Mouse (Mus musculus): ENCODE results near the gene Spg20. TPM values are rescaled to one million over a fixed set of nuclear protein-coding genes. Genes with fewer than 3 reads are reported as not detected.

The Spg20 gene
- polyA plus RNA-seq, 1 experiment from 2014 or later, result 14.4 TPM

DNA sequence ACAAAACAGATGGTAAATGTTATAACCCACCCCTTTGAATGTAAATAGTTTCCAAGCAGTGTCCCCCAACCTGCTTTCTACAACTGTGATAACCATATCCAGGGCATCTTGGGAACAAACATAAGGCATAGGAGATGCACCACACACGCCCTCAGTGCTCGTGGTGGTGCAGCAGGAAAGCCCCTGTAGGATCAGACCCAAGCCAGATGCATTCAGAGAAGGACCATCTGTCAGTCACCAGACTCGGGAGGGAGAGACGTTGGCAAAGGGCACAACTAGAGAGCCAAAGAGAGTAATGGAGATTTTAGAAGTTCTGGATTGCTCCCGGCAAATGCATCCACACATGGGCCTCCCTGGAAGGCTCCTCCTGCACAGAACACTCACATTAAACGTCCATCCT lies 27.1 kb upstream of the Spg20 start:
- no peak overlapping the region for H3K4me2 ChIP-seq
- no peak for ATAC-seq (ENCODE audit: low FRiP score)
- no peak overlapping the region for H3K4me3 ChIP-seq (replicated peaks)
- no peaks in the 10 kb centered on the region for H3K9me3 ChIP-seq (replicated peaks)
- no peaks in the 10 kb centered on the region for H3K36me3 ChIP-seq
- 55% methylated on average over 6 of the region's 6 CpGs for WGBS
- no peaks in the 10 kb centered on the region for H3K27me3 ChIP-seq (replicated peaks)
- H3K4me1 ChIP-seq, result no peaks in the 10 kb centered on the region
- no peak overlapping the region for H3K9ac ChIP-seq (replicated peaks)
- no peak overlapping the region for H3K27ac ChIP-seq (replicated peaks)

DNA sequence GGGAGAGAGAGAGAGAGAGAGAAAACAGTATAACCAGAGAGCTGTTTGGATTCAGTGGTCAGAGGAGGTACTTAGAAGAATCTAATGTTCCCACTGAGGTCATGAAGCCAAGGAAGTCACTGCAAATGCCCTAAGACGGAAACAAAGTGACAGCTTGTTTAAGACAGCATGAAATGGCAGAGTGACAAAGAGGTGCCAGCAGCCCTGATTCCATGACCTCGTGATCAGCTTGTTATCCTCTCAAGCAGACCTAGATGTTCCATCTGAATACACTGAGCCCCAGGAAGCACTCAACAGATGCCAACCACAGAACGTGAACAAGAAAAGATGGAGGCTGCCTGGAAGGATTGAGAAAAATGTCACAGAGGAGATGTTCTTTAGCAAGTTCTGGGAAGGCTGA lies 26.2 kb upstream of the Spg20 start:
- 62% methylated on average over 3 of the region's 3 CpGs for WGBS

DNA sequence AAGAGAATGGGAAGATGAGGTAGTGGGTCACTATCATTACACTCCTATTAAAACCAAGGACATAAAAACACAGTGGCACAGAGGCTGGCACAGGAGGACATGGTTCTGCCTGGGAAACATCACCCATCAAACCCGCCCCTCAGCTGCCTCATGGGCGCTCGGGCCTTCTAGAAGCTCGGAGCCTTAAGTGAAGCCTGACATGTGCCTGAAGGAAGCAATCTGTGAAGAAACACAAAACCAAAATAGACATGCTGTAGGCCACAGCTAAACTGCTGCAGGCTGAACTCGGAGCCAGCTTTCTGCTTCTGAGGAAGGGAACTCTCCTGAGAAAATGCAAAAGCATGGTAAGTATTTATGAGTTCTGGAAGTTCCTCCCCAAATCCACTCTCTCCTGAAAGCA lies 25.0 kb upstream of the Spg20 start:
- no peaks in the 10 kb centered on the region for H3K4me1 ChIP-seq
- no peak overlapping the region for H3K4me2 ChIP-seq
- no peak overlapping the region for H3K27ac ChIP-seq (replicated peaks)
- no peak overlapping the region for H3K9ac ChIP-seq (replicated peaks)
- WGBS, result 91% methylated on average over 5 of the region's 5 CpGs
- H3K4me3 ChIP-seq (replicated peaks), result no peak overlapping the region
- no peak for ATAC-seq (ENCODE audit: low FRiP score)
- no peaks in the 10 kb centered on the region for H3K9me3 ChIP-seq (replicated peaks)
- H3K36me3 ChIP-seq, result no peaks in the 10 kb centered on the region
- no peaks in the 10 kb centered on the region for H3K27me3 ChIP-seq (replicated peaks)

More for the DNA sequence above, 26.2 kb upstream of the Spg20 start:
- Histone ChIP-seq H3K27ac (replicated peaks) (no peak overlapping the region), H3K27me3 (replicated peaks) (no peaks in the 10 kb centered on the region), H3K36me3 (no peaks in the 10 kb centered on the region), H3K9me3 (replicated peaks) (no peaks in the 10 kb centered on the region), H3K4me2 (no peak overlapping the region), H3K9ac (replicated peaks) (no peak overlapping the region), H3K4me3 (replicated peaks) (no peak overlapping the region), H3K4me1 (no peaks in the 10 kb centered on the region)
- no peak for ATAC-seq (ENCODE audit: low FRiP score)

DNA sequence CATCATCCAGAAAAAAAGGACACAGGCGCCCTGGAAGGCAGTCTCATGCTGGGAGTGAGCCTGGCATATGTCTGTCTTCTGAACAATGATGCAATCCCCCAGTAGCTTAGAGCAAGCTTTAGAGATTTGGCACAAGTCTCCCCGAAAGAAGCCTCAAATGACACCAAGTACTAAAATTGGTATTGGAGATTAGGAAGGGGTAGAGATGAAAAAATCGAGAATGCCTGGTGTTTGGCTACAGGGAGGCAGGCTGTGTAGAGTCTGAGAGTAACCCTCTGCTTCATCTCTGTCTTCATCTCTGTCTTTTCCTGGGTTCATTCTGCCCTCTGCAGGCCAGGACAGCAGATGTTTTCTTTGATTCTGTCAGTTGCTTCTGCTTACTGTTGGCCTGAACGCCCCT lies 24.5 kb upstream of the Spg20 start:
- Histone ChIP-seq H3K4me2 (no peak overlapping the region), H3K4me3 (replicated peaks) (no peak overlapping the region), H3K9ac (replicated peaks) (no peak overlapping the region), H3K27ac (replicated peaks) (no peak overlapping the region), H3K27me3 (replicated peaks) (no peaks in the 10 kb centered on the region), H3K36me3 (no peaks in the 10 kb centered on the region), H3K9me3 (replicated peaks) (no peaks in the 10 kb centered on the region), H3K4me1 (no peaks in the 10 kb centered on the region)
- WGBS, result 71% methylated on average over 4 of the region's 4 CpGs
- no peak for ATAC-seq (ENCODE audit: low FRiP score)

DNA sequence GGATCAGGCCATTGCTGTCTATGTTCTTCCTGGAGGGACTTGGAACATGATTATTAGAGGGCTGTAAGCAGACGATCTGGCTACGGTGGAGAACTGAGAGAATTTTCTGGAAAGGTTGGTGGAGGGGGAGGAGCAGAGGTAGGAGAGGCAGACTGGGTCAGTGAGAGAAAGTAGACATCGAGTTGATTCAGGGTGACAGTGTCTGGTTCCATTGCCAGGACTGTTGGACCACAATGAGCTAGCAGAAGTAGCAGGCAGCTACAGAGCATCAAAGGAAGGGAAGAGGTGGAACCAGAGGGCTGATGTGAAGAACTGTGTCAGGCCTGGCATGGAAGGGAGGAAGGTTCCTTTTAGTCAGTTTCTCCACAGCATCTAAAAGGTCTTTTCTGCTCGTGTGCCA lies 23.5 kb upstream of the Spg20 start:
- ATAC-seq (ENCODE audit: low FRiP score), result no peak
- H3K27me3 ChIP-seq (replicated peaks), result no peaks in the 10 kb centered on the region
- no peak overlapping the region for H3K4me2 ChIP-seq
- H3K4me1 ChIP-seq, result no peaks in the 10 kb centered on the region
- no peaks in the 10 kb centered on the region for H3K36me3 ChIP-seq
- no peaks in the 10 kb centered on the region for H3K9me3 ChIP-seq (replicated peaks)
- no peak overlapping the region for H3K9ac ChIP-seq (replicated peaks)
- H3K4me3 ChIP-seq (replicated peaks), result no peak overlapping the region
- no peak overlapping the region for H3K27ac ChIP-seq (replicated peaks)
- 75% methylated on average over 4 of the region's 4 CpGs for WGBS

DNA sequence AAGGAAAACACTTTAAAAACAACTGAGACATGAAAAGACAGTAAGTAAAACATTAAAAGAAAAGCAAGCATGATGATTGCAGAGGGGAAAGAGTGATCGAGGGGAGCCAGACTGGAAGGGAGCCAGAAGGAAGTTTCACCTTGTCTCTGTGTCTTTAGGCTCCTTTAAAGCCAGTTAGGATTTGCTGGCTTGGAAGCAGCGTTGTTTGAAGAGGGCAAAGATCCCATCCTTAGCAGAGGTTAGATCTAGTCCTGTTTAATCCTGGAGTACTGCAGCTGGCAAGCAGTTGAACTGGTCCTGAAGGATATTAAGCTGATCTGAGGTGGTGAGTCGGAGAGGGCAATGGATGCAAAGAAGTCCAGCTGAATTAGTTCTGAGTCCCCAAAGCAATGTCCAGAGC lies 23.1 kb upstream of the Spg20 start:
- H3K36me3 ChIP-seq, result no peaks in the 10 kb centered on the region
- no peak overlapping the region for H3K4me2 ChIP-seq
- H3K9ac ChIP-seq (replicated peaks), result no peak overlapping the region
- ATAC-seq (ENCODE audit: low FRiP score), result no peak
- H3K4me1 ChIP-seq, result no peaks in the 10 kb centered on the region
- H3K4me3 ChIP-seq (replicated peaks), result no peak overlapping the region
- H3K9me3 ChIP-seq (replicated peaks), result no peaks in the 10 kb centered on the region
- WGBS, result 81% methylated on average over 3 of the region's 3 CpGs
- no peak overlapping the region for H3K27ac ChIP-seq (replicated peaks)
- H3K27me3 ChIP-seq (replicated peaks), result no peaks in the 10 kb centered on the region

DNA sequence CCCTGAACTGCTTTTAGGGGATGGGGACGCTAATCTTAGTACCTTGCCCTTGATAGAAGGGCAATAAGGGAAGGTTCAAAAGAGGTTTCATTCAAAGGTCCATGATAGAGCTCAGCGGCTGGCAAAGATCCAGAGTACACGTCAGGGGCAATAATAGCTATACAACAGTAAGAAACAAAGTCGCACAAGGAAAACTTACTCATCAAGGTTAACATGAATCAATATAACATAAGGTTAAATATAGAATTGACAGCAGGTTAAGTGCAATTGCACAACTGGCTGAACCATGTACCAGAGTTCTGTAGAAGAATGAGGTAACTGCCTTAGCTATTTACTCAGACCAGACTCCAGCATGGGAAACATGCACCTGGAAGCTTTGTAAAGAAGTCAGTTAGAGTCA lies 22.6 kb upstream of the Spg20 start:
- Histone ChIP-seq H3K9me3 (replicated peaks) (no peaks in the 10 kb centered on the region), H3K27me3 (replicated peaks) (no peaks in the 10 kb centered on the region), H3K27ac (replicated peaks) (no peak overlapping the region), H3K4me3 (replicated peaks) (no peak overlapping the region), H3K36me3 (no peaks in the 10 kb centered on the region), H3K4me2 (no peak overlapping the region), H3K4me1 (no peaks in the 10 kb centered on the region), H3K9ac (replicated peaks) (no peak overlapping the region)
- WGBS, result 81% methylated on average over 4 of the region's 4 CpGs
- ATAC-seq (ENCODE audit: low FRiP score), result no peak

DNA sequence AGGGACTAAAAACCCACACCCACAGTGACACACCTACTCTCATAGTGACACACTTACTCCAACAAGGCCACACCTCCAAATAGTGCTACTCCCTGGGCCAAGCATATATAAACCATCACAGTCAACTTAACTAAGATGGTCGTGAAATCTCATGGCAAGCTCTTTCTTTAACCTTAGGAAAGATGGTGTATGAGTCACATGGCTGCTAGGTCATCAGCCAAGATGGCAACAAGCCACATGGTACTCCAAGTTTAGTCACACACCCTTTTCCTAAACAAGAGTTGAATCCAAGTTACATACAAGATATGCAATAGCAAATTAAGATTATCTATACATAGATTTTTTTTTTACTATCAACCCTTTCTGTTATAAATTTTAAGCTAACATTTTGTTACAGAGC lies 18.7 kb upstream of the Spg20 start:
- H3K9me3 ChIP-seq (replicated peaks), result no peaks in the 10 kb centered on the region
- H3K27ac ChIP-seq (replicated peaks), result no peak overlapping the region
- WGBS, result 72% methylated on average over 1 of the region's 1 CpGs
- peaks cover 11% of the 10 kb centered on the region for H3K4me1 ChIP-seq
- ATAC-seq (ENCODE audit: low FRiP score), result no peak
- H3K4me3 ChIP-seq (replicated peaks), result no peak overlapping the region
- no peak overlapping the region for H3K9ac ChIP-seq (replicated peaks)
- no peak overlapping the region for H3K4me2 ChIP-seq
- H3K36me3 ChIP-seq, result no peaks in the 10 kb centered on the region
- no peaks in the 10 kb centered on the region for H3K27me3 ChIP-seq (replicated peaks)

DNA sequence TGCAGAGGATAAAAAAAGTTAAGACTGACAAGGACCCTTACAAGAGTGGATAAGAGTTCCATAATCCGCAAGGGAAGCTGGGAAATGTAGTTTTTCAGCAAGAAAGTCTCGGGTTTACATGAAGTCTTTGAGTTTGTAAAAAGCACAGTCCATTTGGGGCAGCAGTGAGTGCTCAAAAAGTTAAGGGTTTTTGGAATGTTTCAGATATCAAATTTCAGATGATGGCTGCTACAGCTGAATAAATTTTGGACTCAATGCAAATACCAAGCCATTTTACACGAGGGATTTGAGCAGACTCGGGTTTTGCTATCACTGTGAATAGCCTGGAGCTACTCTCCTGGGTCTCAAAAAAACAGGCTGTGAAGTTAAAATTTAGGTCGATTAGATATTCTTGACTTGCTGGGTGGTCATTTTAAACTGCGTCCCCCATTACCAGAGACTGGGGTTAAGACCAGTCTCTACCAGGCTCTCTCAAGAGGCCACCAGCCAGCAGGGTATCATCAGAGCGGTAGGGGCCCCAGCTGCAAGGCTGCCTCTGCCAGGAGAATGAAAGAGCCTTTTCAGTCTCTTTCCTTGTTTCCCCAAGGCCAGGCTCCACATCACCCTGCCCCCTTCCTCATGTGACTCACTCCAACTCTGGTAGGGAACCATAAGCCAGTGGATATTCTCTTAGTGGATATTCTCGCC lies 15.8 kb upstream of the Spg20 start:
- 0 out of 2 replicates have a peak, but pooled peaks have one; percentile 47 for ATAC-seq (ENCODE audit: low FRiP score)
- Histone ChIP-seq H3K4me2 (no peak overlapping the region), H3K4me3 (replicated peaks) (no peak overlapping the region), H3K36me3 (no peaks in the 10 kb centered on the region), H3K9ac (replicated peaks) (no peak overlapping the region), H3K4me1 (peaks cover 11% of the 10 kb centered on the region), H3K27me3 (replicated peaks) (no peaks in the 10 kb centered on the region), H3K9me3 (replicated peaks) (no peaks in the 10 kb centered on the region), H3K27ac (replicated peaks) (peak overlapping the region; percentile 49; the same call in 1 of the 2 replicates)
- 30% methylated on average over 8 of the region's 8 CpGs for WGBS

DNA sequence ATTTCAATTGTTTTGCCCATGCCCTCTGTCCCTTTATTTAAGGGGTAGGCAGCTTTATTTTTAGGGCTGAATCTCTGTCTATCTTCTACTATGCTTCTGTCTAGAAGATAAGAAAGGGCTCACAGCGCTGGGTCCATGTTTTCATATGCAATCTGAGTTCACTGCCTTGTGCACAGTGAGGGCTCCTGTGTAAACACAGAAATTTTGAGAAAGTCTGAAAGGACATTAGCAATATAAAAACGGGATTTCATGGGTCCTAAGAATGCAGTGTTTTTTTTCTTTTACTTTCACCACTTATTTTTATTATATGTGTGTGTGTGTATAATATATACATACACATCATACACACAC lies 15.3 kb upstream of the Spg20 start:
- no peaks in the 10 kb centered on the region for H3K36me3 ChIP-seq
- no peaks in the 10 kb centered on the region for H3K9me3 ChIP-seq (replicated peaks)
- H3K9ac ChIP-seq (replicated peaks), result no peak overlapping the region
- H3K27me3 ChIP-seq (replicated peaks), result no peaks in the 10 kb centered on the region
- no peak for ATAC-seq (ENCODE audit: low FRiP score)
- peaks cover 11% of the 10 kb centered on the region for H3K4me1 ChIP-seq
- WGBS, result 82% methylated on average over 2 of the region's 2 CpGs
- H3K4me2 ChIP-seq, result no peak overlapping the region
- peak overlapping the region; percentile 49; the same call in 1 of the 2 replicates for H3K27ac ChIP-seq (replicated peaks)
- H3K4me3 ChIP-seq (replicated peaks), result no peak overlapping the region

DNA sequence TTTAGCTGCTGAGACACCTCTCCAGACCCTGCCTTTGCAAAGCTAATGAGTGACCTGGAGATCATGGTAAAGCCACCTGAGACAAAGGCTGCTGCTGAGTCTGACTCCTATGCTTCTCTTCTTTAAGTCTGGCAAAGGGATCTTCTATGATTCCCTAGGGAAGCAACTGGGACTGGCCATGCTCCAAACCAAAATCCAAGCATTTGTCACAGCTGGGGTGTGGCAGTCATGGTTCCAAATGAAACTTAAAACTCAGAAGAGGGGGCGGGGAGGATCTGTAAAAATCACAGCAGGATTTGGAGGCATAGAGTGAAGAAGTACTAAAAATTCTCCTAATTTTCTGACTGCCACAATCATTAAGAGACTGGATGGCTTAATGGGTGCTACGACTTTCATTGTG lies 14.7 kb upstream of the Spg20 start:
- Histone ChIP-seq H3K4me1 (peaks cover 11% of the 10 kb centered on the region), H3K4me3 (replicated peaks) (no peak overlapping the region), H3K27ac (replicated peaks) (no peak overlapping the region), H3K36me3 (no peaks in the 10 kb centered on the region), H3K9me3 (replicated peaks) (no peaks in the 10 kb centered on the region), H3K9ac (replicated peaks) (no peak overlapping the region), H3K27me3 (replicated peaks) (no peaks in the 10 kb centered on the region), H3K4me2 (no peak overlapping the region)
- WGBS, result 40% methylated on average over 2 of the region's 2 CpGs
- ATAC-seq (ENCODE audit: low FRiP score), result no peak

DNA sequence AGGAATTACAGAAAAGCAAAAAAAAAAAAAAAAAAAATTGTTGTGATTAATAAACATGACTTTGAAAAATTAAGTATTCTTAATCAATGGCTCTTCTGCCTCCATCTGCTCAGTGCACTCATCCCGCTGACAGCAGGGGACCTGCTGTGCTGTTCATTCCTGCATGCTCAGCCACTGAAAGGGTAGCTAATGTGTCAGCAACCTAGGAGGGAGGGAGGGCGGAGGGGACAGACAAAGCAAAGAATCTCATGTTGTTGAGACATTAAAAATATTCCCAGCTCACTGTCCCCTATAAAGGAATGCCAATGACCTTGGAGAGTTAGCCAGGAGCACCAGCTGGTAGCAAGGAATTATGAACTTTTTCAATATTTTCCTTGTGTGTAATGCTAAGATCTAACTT lies 13.9 kb upstream of the Spg20 start:
- Histone ChIP-seq H3K27ac (replicated peaks) (no peak overlapping the region), H3K4me1 (peaks cover 11% of the 10 kb centered on the region), H3K4me2 (no peak overlapping the region), H3K9ac (replicated peaks) (no peak overlapping the region), H3K9me3 (replicated peaks) (no peaks in the 10 kb centered on the region), H3K4me3 (replicated peaks) (no peak overlapping the region), H3K27me3 (replicated peaks) (no peaks in the 10 kb centered on the region), H3K36me3 (no peaks in the 10 kb centered on the region)
- WGBS, result 23% methylated on average over 2 of the region's 2 CpGs
- ATAC-seq (ENCODE audit: low FRiP score), result peak; percentile 41; the same call in 1 of the 2 replicates

DNA sequence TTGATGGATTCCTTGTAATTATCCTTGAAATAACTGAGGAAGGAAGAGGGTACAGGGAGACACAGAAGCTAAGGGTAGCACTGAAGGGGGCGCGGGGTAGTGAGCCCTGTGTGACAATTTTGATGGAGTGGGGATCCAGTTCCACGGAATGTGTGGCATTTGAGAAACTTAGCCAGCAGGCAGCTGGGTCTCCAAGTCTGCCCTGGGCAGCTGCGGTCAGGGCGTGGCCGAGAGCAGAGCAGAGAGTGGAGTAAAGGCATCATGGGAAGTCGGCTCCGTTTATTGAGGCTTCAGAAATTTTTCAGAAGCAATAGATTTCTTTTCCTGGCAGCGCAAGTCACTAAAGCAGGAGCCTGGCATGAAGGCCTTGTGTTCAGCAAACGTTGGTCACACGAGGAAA lies 12.9 kb upstream of the Spg20 start:
- Histone ChIP-seq H3K4me3 (replicated peaks) (no peak overlapping the region), H3K27me3 (replicated peaks) (no peaks in the 10 kb centered on the region), H3K27ac (replicated peaks) (no peak overlapping the region), H3K9ac (replicated peaks) (no peak overlapping the region), H3K9me3 (replicated peaks) (no peaks in the 10 kb centered on the region), H3K36me3 (no peaks in the 10 kb centered on the region), H3K4me1 (peaks cover 11% of the 10 kb centered on the region), H3K4me2 (no peak overlapping the region)
- no peak for ATAC-seq (ENCODE audit: low FRiP score)
- WGBS, result 85% methylated on average over 11 of the region's 11 CpGs
